Mouse (Mus musculus) CH12.LX (cell line): Measurements from ENCODE around the gene Gopc. TPM values are rescaled to one million over a fixed set of nuclear protein-coding genes. Genes with fewer than 3 reads are reported as not detected.

Source experiments
- DNase-seq: peaks from one replicate; pipeline ENCODE4 v3.0.0-alpha.2; 2013; ENCODE audit errors: extremely low read depth
- H3K27ac ChIP-seq: 2 replicates; pipeline ENCODE4 v1.5.1; 2012; ENCODE audit warnings: low read depth, mild to moderate bottlenecking, control low read depth, moderate library complexity; ENCODE audit not compliant: insufficient read depth
- H3K27me3 ChIP-seq: replicated peaks from 2 replicates; pipeline ENCODE3; 2012; ENCODE audit warnings: inconsistent platforms
- H3K36me3 ChIP-seq, 2 experiments: replicated peaks in 1 of 2; 2 replicates each; pipeline versions ENCODE3 to v1.6.1; 2012; ENCODE audit warnings: inconsistent platforms in 1 of 2, low read length in 1 of 2, mild to moderate bottlenecking in 1 of 2, mixed read lengths in 1 of 2, moderate library complexity in 1 of 2; ENCODE audit not compliant: control insufficient read depth in 1 of 2, insufficient read depth in 1 of 2
- H3K4me1 ChIP-seq, 2 experiments: 2 replicates each; pipeline ENCODE4 v1.6.1; 2012; ENCODE audit warnings: inconsistent platforms in 1 of 2, moderate library complexity in 1 of 2; ENCODE audit not compliant: insufficient read depth in 2 of 2, control insufficient read depth in 1 of 2
- H3K4me2 ChIP-seq: 2 replicates; pipeline ENCODE4 v1.6.1; 2012; ENCODE audit warnings: low read depth, mild to moderate bottlenecking, control low read depth; ENCODE audit not compliant: poor library complexity, insufficient read depth, severe bottlenecking
- H3K4me3 ChIP-seq, 3 experiments: fragments of 150-350 bp in 1 of 3; sonication (generic) in 1 of 3; replicated peaks in 1 of 3; 2 replicates each; pipeline versions ENCODE3 to v1.5.1; 2011 to 2012; ENCODE audit warnings: low read depth in 2 of 3, low read length in 2 of 3, mild to moderate bottlenecking in 2 of 3, moderate library complexity in 2 of 3, control low read depth in 1 of 3, improper control_type of control experiment in 1 of 3, inconsistent platforms in 1 of 3, mixed read lengths in 1 of 3; ENCODE audit not compliant: poor library complexity in 1 of 3
- H3K79me2 ChIP-seq: replicated peaks from 2 replicates; pipeline ENCODE4 v1.6.1; 2012; ENCODE audit warnings: mild to moderate bottlenecking, moderate library complexity; ENCODE audit not compliant: control insufficient read depth, poor library complexity, insufficient read depth, severe bottlenecking; ENCODE audit errors: extremely low read depth
- H3K9ac ChIP-seq: 2 replicates; pipeline ENCODE4 v1.6.1; 2012; ENCODE audit warnings: low read depth, mild to moderate bottlenecking, control low read depth, moderate library complexity; ENCODE audit not compliant: insufficient read depth
- H3K9me3 ChIP-seq: replicated peaks from 2 replicates; pipeline ENCODE3; 2012; ENCODE audit warnings: low read length, inconsistent platforms, mixed read lengths
- BHLHE40 ChIP-seq: IDR thresholded peaks from 2 replicates; pipeline ENCODE4 v1.6.1; 2011; ENCODE audit warnings: mild to moderate bottlenecking, low read depth, low read length, improper control_type of control experiment
- E2F4 ChIP-seq: IDR thresholded peaks from 2 replicates; pipeline ENCODE4 v1.6.1; 2011; ENCODE audit warnings: low read depth, low read length, improper control_type of control experiment; ENCODE audit not compliant: insufficient replicate concordance
- ELF1 ChIP-seq: IDR thresholded peaks from 2 replicates; pipeline ENCODE4 v1.6.1; 2014; ENCODE audit warnings: low read depth, mild to moderate bottlenecking, inconsistent platforms, low read length, improper control_type of control experiment
- ETS1 ChIP-seq: conservative IDR thresholded peaks from 2 replicates; pipeline ENCODE4 v1.6.1; 2012; ENCODE audit warnings: low read depth, mild to moderate bottlenecking, inconsistent platforms, low read length, improper control_type of control experiment, moderate library complexity
- GABPA ChIP-seq: IDR thresholded peaks from 2 replicates; pipeline ENCODE4 v1.6.1; 2012; ENCODE audit warnings: low read depth, low read length, improper control_type of control experiment, inconsistent platforms; ENCODE audit not compliant: insufficient replicate concordance
- HCFC1 ChIP-seq: IDR thresholded peaks from 2 replicates; pipeline ENCODE4 v1.6.1; 2012; ENCODE audit warnings: low read depth, mild to moderate bottlenecking, inconsistent platforms, low read length, improper control_type of control experiment
- IRF4 ChIP-seq: IDR thresholded peaks from 2 replicates; pipeline ENCODE4 v1.6.1; 2014; ENCODE audit warnings: low read depth, mild to moderate bottlenecking, inconsistent platforms, low read length, improper control_type of control experiment
- KAT2A ChIP-seq: IDR thresholded peaks from 2 replicates; pipeline ENCODE4 v1.6.1; 2012; ENCODE audit warnings: low read length, improper control_type of control experiment, inconsistent platforms; ENCODE audit not compliant: insufficient replicate concordance
- MAFK ChIP-seq: IDR thresholded peaks from 2 replicates; pipeline ENCODE4 v1.6.1; 2011; ENCODE audit warnings: low read length, improper control_type of control experiment; ENCODE audit not compliant: insufficient replicate concordance
- MAZ ChIP-seq: IDR thresholded peaks from 2 replicates; pipeline ENCODE4 v1.6.1; 2012; ENCODE audit warnings: low read depth, mild to moderate bottlenecking, inconsistent platforms, low read length, improper control_type of control experiment, moderate library complexity
- MEF2A ChIP-seq: IDR thresholded peaks from 2 replicates; pipeline ENCODE4 v1.6.1; 2014; ENCODE audit warnings: low read depth, mild to moderate bottlenecking, inconsistent platforms, low read length, improper control_type of control experiment, borderline replicate concordance
- MXI1 ChIP-seq: IDR thresholded peaks from 2 replicates; pipeline ENCODE4 v1.6.1; 2011; ENCODE audit warnings: mild to moderate bottlenecking, low read depth, low read length, improper control_type of control experiment
- MYC ChIP-seq: IDR thresholded peaks from 2 replicates; pipeline ENCODE4 v1.6.1; 2011; ENCODE audit warnings: low read depth, mild to moderate bottlenecking, improper control_type of control experiment, low read length
- PAX5 ChIP-seq: IDR thresholded peaks from 2 replicates; pipeline ENCODE4 v1.6.1; 2012; ENCODE audit warnings: low read length, inconsistent platforms, mixed read lengths
- POLR2AphosphoS2 ChIP-seq: IDR thresholded peaks from 2 replicates; pipeline ENCODE4 v1.6.1; 2011; ENCODE audit warnings: low read depth, low read length, improper control_type of control experiment
- RAD21 ChIP-seq: IDR thresholded peaks from 2 replicates; pipeline ENCODE4 v1.6.1; 2011; ENCODE audit warnings: low read depth, mild to moderate bottlenecking, low read length, improper control_type of control experiment, moderate library complexity
- TBP ChIP-seq: conservative IDR thresholded peaks from 2 replicates; pipeline ENCODE4 v1.6.1; 2011; ENCODE audit warnings: low read depth, low read length, improper control_type of control experiment
- TCF12 ChIP-seq: IDR thresholded peaks from 2 replicates; pipeline ENCODE4 v1.6.1; 2014; ENCODE audit warnings: low read depth, mild to moderate bottlenecking, inconsistent platforms, low read length, improper control_type of control experiment
- UBTF ChIP-seq: IDR thresholded peaks from 2 replicates; pipeline ENCODE4 v1.6.1; 2012; ENCODE audit warnings: low read depth, mild to moderate bottlenecking, inconsistent platforms, low read length, improper control_type of control experiment, moderate library complexity
- USF2 ChIP-seq: conservative IDR thresholded peaks from 2 replicates; pipeline ENCODE4 v1.6.1; 2011; ENCODE audit warnings: low read depth, low read length, improper control_type of control experiment
- ZC3H11A ChIP-seq: IDR thresholded peaks from 2 replicates; pipeline ENCODE4 v1.6.1; 2012; ENCODE audit warnings: low read depth, mild to moderate bottlenecking, inconsistent platforms, low read length, improper control_type of control experiment
- ZMIZ1 ChIP-seq: IDR thresholded peaks from 2 replicates; pipeline ENCODE4 v1.6.1; 2012; ENCODE audit warnings: low read depth, mild to moderate bottlenecking, inconsistent platforms, low read length, improper control_type of control experiment
- dilution Hi-C: fragments of 300-500 bp; cut with MboI; formaldehyde crosslinking; loops from 2 replicates; pipeline ENCODE4 v1.14.3; 2020; ENCODE audit warnings: low sequenced_read_pairs; ENCODE audit not compliant: extremely low pct_unique_long_range_greater_than_20kb, extremely low pct_ligation_motif_present
- in situ Hi-C: fragments of 300-500 bp; cut with MboI; formaldehyde crosslinking; loops from 3 replicates; pipeline ENCODE4 v1.14.3; 2019; ENCODE audit warnings: low sequenced_read_pairs, low pct_ligation_motif_present, low pct_unique_long_range_greater_than_20kb, mixed read lengths
- polyA plus RNA-seq: library from polyadenylated mRNA; unstranded; fragments of >175 nt; gene quantifications from 2 replicates; pipeline ENCODE4 v1.2.1, GENCODE M21; 2012; ENCODE audit warnings: low read depth; ENCODE audit not compliant: insufficient read length
- total RNA-seq, 2 experiments: library from RNA; depleted of rRNA; stranded (reverse); fragments of 300-350 nt in 1 of 2; fragments of >200 nt in 1 of 2; gene quantifications; 2 replicates each; pipeline ENCODE4 v1.2.3; 2012 to 2014

Gene Gopc
- total and polyA plus RNA-seq, 3 experiments, result 9.8 to 17.6 (median 13.1) TPM

DNA sequence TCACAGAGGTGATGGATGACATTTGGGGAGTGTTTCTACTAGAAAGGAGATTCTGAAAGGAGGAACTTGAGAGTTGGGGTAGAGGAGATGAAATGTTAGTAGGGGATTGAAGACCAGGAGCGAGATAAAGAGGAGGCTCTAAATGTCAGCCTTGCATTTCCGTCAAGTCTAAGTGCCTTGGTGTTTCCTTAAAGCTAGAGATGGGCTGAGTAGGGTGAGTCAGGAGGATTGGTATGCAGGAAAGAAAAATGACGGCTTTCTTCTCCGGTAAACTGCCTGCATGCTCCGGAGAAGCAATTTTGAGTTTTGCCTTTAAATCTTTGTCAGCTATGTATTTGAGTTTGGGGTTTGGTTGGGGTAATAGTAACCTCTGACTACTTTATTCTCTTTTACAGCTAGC, 37.0 kb upstream of the Gopc start:
- peak overlapping the region; percentile 86 to 99 (median 92) for H3K4me3 ChIP-seq
- TF ChIP-seq RAD21 (no peak), GABPA (no peak), KAT2A (no peak), PAX5 (no peak), TBP (no peak), ZC3H11A (no peak), BHLHE40 (no peak), ELF1 (no peak), MYC (no peak), ZMIZ1 (no peak), HCFC1 (no peak), MXI1 (no peak), ETS1 (no peak), E2F4 (no peak), UBTF (no peak), MEF2A (no peak), TCF12 (no peak), IRF4 (no peak), MAFK (no peak)
- TF ChIP-seq, all 38 proteins: peak for 0
- in situ Hi-C loops, result no loop called here
- H3K9ac ChIP-seq, result peak overlapping the region; percentile 77
- peak overlapping the region; percentile 96 for H3K4me2 ChIP-seq
- dilution Hi-C loops, result no loop called here
- H3K36me3 ChIP-seq, result peaks cover 0 to 21% of the 10 kb centered on the region in 2 experiments
- no peak overlapping the region for H3K27ac ChIP-seq
- peaks cover 34% of the 10 kb centered on the region for H3K79me2 ChIP-seq
- no peaks in the 10 kb centered on the region for H3K27me3 ChIP-seq
- H3K9me3 ChIP-seq, result no peaks in the 10 kb centered on the region
- DNase-seq, result no peak
- peaks cover 6 to 58% of the 10 kb centered on the region in 2 experiments for H3K4me1 ChIP-seq

DNA sequence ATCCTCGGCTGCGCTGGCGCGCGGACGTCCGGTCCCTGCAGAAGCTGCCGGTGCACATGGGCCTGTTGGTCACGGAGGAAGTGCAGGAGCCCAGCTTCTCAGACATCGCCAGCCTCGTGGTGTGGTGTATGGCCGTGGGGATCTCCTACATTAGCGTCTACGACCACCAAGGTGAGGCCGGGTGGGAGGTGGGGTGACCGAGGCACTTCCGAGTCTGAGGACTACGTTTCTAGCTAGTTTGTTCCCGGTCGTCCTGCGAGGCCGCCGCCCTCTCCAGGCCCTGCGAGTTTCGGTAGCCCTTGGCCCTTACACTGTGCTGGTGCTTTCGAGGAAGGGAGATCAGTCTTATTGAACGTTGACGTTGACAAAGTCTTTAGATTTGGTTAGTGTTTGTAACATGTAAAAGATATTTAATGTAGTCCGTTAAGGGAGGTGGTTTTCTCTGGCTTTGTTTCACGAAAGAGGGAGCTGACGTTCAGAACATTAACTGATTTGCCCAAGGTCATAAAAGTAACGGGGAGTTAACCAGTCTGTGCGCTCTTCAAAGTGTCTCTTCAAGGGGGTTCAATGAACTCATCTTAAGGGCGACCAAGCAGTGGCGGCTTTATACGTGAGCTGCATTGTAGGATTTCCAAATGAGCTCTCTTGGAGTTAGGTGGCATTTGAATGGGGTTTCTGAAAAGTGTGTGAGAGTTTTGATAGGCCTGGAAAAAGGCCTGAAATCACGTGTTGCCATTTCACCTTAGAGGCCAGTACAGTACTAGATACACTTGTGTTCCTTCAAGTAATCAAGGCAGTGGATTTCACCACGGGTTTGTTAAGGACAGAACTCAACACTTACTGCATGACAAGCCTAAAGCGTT, 36.3 kb upstream of the Gopc start:
- H3K79me2 ChIP-seq, result peaks cover 31% of the 10 kb centered on the region
- peaks cover 0 to 21% of the 10 kb centered on the region in 2 experiments for H3K36me3 ChIP-seq
- in situ Hi-C loops, result no loop called here
- peak overlapping the region; percentile 96 for H3K4me2 ChIP-seq
- peak; percentile 30 for DNase-seq
- H3K27ac ChIP-seq, result 0 out of 2 replicates have a peak overlapping the region, but pooled peaks have one; percentile 31
- H3K9me3 ChIP-seq, result no peaks in the 10 kb centered on the region
- dilution Hi-C loops, result no loop called here
- H3K27me3 ChIP-seq, result no peaks in the 10 kb centered on the region
- peaks cover 6 to 52% of the 10 kb centered on the region in 2 experiments; a peak in 3 of 4 replicates for H3K4me1 ChIP-seq
- H3K4me3 ChIP-seq, result peak overlapping the region; percentile 86 to 99 (median 92)
- 0 out of 2 replicates have a peak, but pooled peaks have one; percentile 10 for TF ChIP-seq MYC
- TF ChIP-seq BHLHE40, result 0 out of 2 replicates have a peak, but pooled peaks have one; percentile 27
- no peak for TF ChIP-seq MAZ
- TF ChIP-seq POLR2AphosphoS2, result no peak
- TF ChIP-seq UBTF, result no peak
- peak; percentile 36; the same call in 1 of the 2 replicates for TF ChIP-seq USF2
- H3K9ac ChIP-seq, result peak overlapping the region; percentile 77
